Mouse (Mus musculus) kidney, embryonic 16.5 days (tissue): ENCODE data around the gene Ctnnd2. TPM values are rescaled to one million over a fixed set of nuclear protein-coding genes. Genes with fewer than 3 reads are reported as not detected.

Experiments used
- ATAC-seq: fragments of 200-750 bp; cut with Nextera tagmentation; 2 replicates; pipeline ENCODE4 v1.8.0; 2017; ENCODE audit warnings: moderate TSS enrichment; ENCODE audit not compliant: low FRiP score, low TSS enrichment
- H3K27ac ChIP-seq: fragments of 300-500 bp; sonication (generic); 2 replicates; pipeline ENCODE4 v1.5.1; 2014; ENCODE audit warnings: low read length
- H3K27me3 ChIP-seq: fragments of 300-500 bp; sonication (generic); 2 replicates; pipeline ENCODE4 v1.6.1; 2014; ENCODE audit warnings: low read length, control low read depth, mixed read lengths; ENCODE audit not compliant: insufficient read depth
- H3K36me3 ChIP-seq: fragments of 300-500 bp; sonication (generic); 2 replicates; pipeline ENCODE4 v1.6.1; 2014; ENCODE audit warnings: low read length, control low read depth, mixed read lengths; ENCODE audit not compliant: insufficient read depth
- H3K4me1 ChIP-seq: fragments of 300-500 bp; sonication (generic); 2 replicates; pipeline ENCODE4 v1.6.1; 2014; ENCODE audit warnings: low read length, control low read depth, mixed read lengths; ENCODE audit not compliant: insufficient read depth
- H3K4me2 ChIP-seq: fragments of 300-500 bp; sonication (generic); replicated peaks from 2 replicates; pipeline ENCODE4 v1.6.1; 2014; ENCODE audit warnings: low read depth, low read length
- H3K4me3 ChIP-seq: fragments of 300-500 bp; sonication (generic); 2 replicates; pipeline ENCODE4 v1.5.1; 2014; ENCODE audit warnings: mild to moderate bottlenecking, low read length
- H3K9ac ChIP-seq: fragments of 300-500 bp; sonication (generic); replicated peaks from 2 replicates; pipeline ENCODE4 v1.6.1; 2014; ENCODE audit warnings: low read length
- H3K9me3 ChIP-seq: fragments of 300-500 bp; sonication (generic); 2 replicates; pipeline ENCODE4 v1.6.1; 2016; ENCODE audit warnings: low read length, control low read depth
- WGBS: fragments of 180-500 bp; shearing (Covaris S2); extraction: QIAGEN DNeasy Blood & Tissue Kit; methylation state at CpG from one replicate; pipeline ENCODE4 v1.1.7; 2014; 5-methylcytosine and 5-hydroxymethylcytosine counted together
- polyA plus RNA-seq: library from polyadenylated mRNA; unstranded; fragments of >200 nt; fragmentation: Nextera tagmentation; extraction: Ambion mirVana; gene quantifications from 2 replicates; pipeline ENCODE4 v1.2.1, GENCODE M21; 2015

Ctnnd2 gene
- polyA plus RNA-seq, 1 experiment from 2014 or later: 3.6 TPM

- Histone ChIP-seq H3K27me3 (no peaks in the 10 kb centered on the region), H3K4me2 (no peak overlapping the region), H3K4me3 (no peak overlapping the region), H3K36me3 (no peaks in the 10 kb centered on the region), H3K27ac (no peak overlapping the region), H3K9me3 (no peaks in the 10 kb centered on the region), H3K4me1 (no peaks in the 10 kb centered on the region), H3K9ac (no peak overlapping the region)
- 75% methylated on average over 12 of the region's 12 CpGs for WGBS
- no peak for ATAC-seq
These were observed 697.5 kb downstream of the Ctnnd2 start for GRCm38 (mm10) chr15:30869673-30870512.

- Histone ChIP-seq H3K27me3 (no peaks in the 10 kb centered on the region), H3K9ac (no peak overlapping the region), H3K9me3 (no peaks in the 10 kb centered on the region), H3K4me3 (no peak overlapping the region), H3K4me1 (no peaks in the 10 kb centered on the region), H3K27ac (no peak overlapping the region), H3K36me3 (no peaks in the 10 kb centered on the region), H3K4me2 (no peak overlapping the region)
- WGBS: 45% methylated on average over 1 of the region's 1 CpGs
- ATAC-seq: no peak
These were observed 703.1 kb downstream of the Ctnnd2 start for GRCm38 (mm10) chr15:30875523-30875922.

- Histone ChIP-seq H3K4me2 (no peak overlapping the region), H3K4me3 (no peak overlapping the region), H3K9me3 (no peaks in the 10 kb centered on the region), H3K27me3 (no peaks in the 10 kb centered on the region), H3K9ac (no peak overlapping the region), H3K27ac (no peak overlapping the region), H3K36me3 (no peaks in the 10 kb centered on the region), H3K4me1 (no peaks in the 10 kb centered on the region)
- ATAC-seq: no peak
- WGBS: 78% methylated on average over 12 of the region's 12 CpGs
These were observed 712.4 kb downstream of the Ctnnd2 start for GRCm38 (mm10) chr15:30884692-30885334.

GRCm38 (mm10) chr15:30885410-30885809, 713.0 kb downstream of the Ctnnd2 start:
- peak; percentile 51; the same call in 1 of the 2 replicates for ATAC-seq
- Histone ChIP-seq H3K4me2 (no peak overlapping the region), H3K4me1 (no peaks in the 10 kb centered on the region), H3K27me3 (no peaks in the 10 kb centered on the region), H3K36me3 (no peaks in the 10 kb centered on the region), H3K4me3 (no peak overlapping the region), H3K9ac (no peak overlapping the region), H3K27ac (no peak overlapping the region), H3K9me3 (no peaks in the 10 kb centered on the region)
- WGBS: 57% methylated on average over 6 of the region's 6 CpGs

GRCm38 (mm10) chr15:30887559-30887958, 715.2 kb downstream of the Ctnnd2 start:
- H3K9ac ChIP-seq: no peak overlapping the region
- WGBS: 79% methylated on average over 2 of the region's 2 CpGs
- no peaks in the 10 kb centered on the region for H3K27me3 ChIP-seq

GRCm38 (mm10) chr15:30891986-30892385, 719.6 kb downstream of the Ctnnd2 start:
- no peak overlapping the region for H3K4me3 ChIP-seq
- ATAC-seq: no peak
- H3K4me1 ChIP-seq: no peaks in the 10 kb centered on the region
- no peaks in the 10 kb centered on the region for H3K27me3 ChIP-seq
- no peak overlapping the region for H3K27ac ChIP-seq
- no peak overlapping the region for H3K4me2 ChIP-seq
- H3K36me3 ChIP-seq: no peaks in the 10 kb centered on the region
- no peak overlapping the region for H3K9ac ChIP-seq
- H3K9me3 ChIP-seq: no peaks in the 10 kb centered on the region
- 55% methylated on average over 4 of the region's 4 CpGs for WGBS

More at GRCm38 (mm10) chr15:30887559-30887958, 715.2 kb downstream of the Ctnnd2 start:
- ATAC-seq: no peak
- no peak overlapping the region for H3K27ac ChIP-seq
- no peak overlapping the region for H3K4me2 ChIP-seq
- H3K4me1 ChIP-seq: no peaks in the 10 kb centered on the region
- H3K36me3 ChIP-seq: no peaks in the 10 kb centered on the region
- H3K9me3 ChIP-seq: no peaks in the 10 kb centered on the region
- no peak overlapping the region for H3K4me3 ChIP-seq

GRCm38 (mm10) chr15:30895063-30895462, 722.7 kb downstream of the Ctnnd2 start:
- Histone ChIP-seq H3K36me3 (no peaks in the 10 kb centered on the region), H3K4me1 (no peaks in the 10 kb centered on the region), H3K4me2 (no peak overlapping the region), H3K27ac (no peak overlapping the region), H3K9me3 (no peaks in the 10 kb centered on the region), H3K4me3 (no peak overlapping the region), H3K9ac (no peak overlapping the region), H3K27me3 (no peaks in the 10 kb centered on the region)
- no peak for ATAC-seq
- WGBS: 83% methylated on average over 5 of the region's 5 CpGs

GRCm38 (mm10) chr15:30897342-30897741, 724.9 kb downstream of the Ctnnd2 start:
- no peak for ATAC-seq
- 94% methylated on average over 8 of the region's 8 CpGs for WGBS

GRCm38 (mm10) chr15:30908027-30908426, 735.6 kb downstream of the Ctnnd2 start:
- H3K9ac ChIP-seq: no peak overlapping the region
- 35% methylated on average over 2 of the region's 2 CpGs for WGBS
- no peak overlapping the region for H3K4me3 ChIP-seq
- no peaks in the 10 kb centered on the region for H3K4me1 ChIP-seq
- no peaks in the 10 kb centered on the region for H3K36me3 ChIP-seq
- H3K27ac ChIP-seq: no peak overlapping the region
- H3K27me3 ChIP-seq: no peaks in the 10 kb centered on the region
- H3K9me3 ChIP-seq: no peaks in the 10 kb centered on the region
- no peak overlapping the region for H3K4me2 ChIP-seq
- ATAC-seq: no peak

More at GRCm38 (mm10) chr15:30897342-30897741, 724.9 kb downstream of the Ctnnd2 start:
- no peaks in the 10 kb centered on the region for H3K36me3 ChIP-seq
- H3K9me3 ChIP-seq: no peaks in the 10 kb centered on the region
- H3K9ac ChIP-seq: no peak overlapping the region
- no peak overlapping the region for H3K27ac ChIP-seq
- no peak overlapping the region for H3K4me3 ChIP-seq
- H3K4me2 ChIP-seq: no peak overlapping the region
- H3K4me1 ChIP-seq: no peaks in the 10 kb centered on the region
- H3K27me3 ChIP-seq: no peaks in the 10 kb centered on the region

- no peaks in the 10 kb centered on the region for H3K4me1 ChIP-seq
- H3K27ac ChIP-seq: no peak overlapping the region
- no peak for ATAC-seq
- no peak overlapping the region for H3K4me3 ChIP-seq
- WGBS: 68% methylated on average over 5 of the region's 5 CpGs
- no peaks in the 10 kb centered on the region for H3K27me3 ChIP-seq
- no peaks in the 10 kb centered on the region for H3K36me3 ChIP-seq
- H3K4me2 ChIP-seq: no peak overlapping the region
- no peaks in the 10 kb centered on the region for H3K9me3 ChIP-seq
- no peak overlapping the region for H3K9ac ChIP-seq
These were observed 741.0 kb downstream of the Ctnnd2 start for GRCm38 (mm10) chr15:30913360-30913759.
